Mouse (Mus musculus) kidney, adult 2 months (tissue): ENCODE measurements around the gene Ogfod1. TPM values are rescaled to one million over a fixed set of nuclear protein-coding genes. Genes with fewer than 3 reads are reported as not detected.
A peak's percentile ranks its signal among the peaks of the same experiment; 100 is the strongest.

ENCODE experiments used
- DNase-seq: peaks from one replicate; pipeline ENCODE4 v3.0.0; 2021
- H3K27ac ChIP-seq: fragments of 200-500 bp; 2 replicates; pipeline ENCODE4 v1.5.1; 2012; ENCODE audit warnings: low read depth, low read length, control low read depth, inconsistent platforms; ENCODE audit not compliant: insufficient read depth
- H3K27me3 ChIP-seq: fragments of 200-500 bp; replicated peaks from 2 replicates; pipeline ENCODE4 v1.6.1; 2012; ENCODE audit warnings: mild to moderate bottlenecking, moderate library complexity, low read length, inconsistent platforms; ENCODE audit not compliant: control insufficient read depth, insufficient read depth
- H3K36me3 ChIP-seq: fragments of 200-500 bp; 2 replicates; pipeline ENCODE4 v1.6.1; 2012; ENCODE audit warnings: mild to moderate bottlenecking, moderate library complexity, low read length, inconsistent platforms; ENCODE audit not compliant: control insufficient read depth, insufficient read depth
- H3K4me1 ChIP-seq: fragments of 200-500 bp; 2 replicates; pipeline ENCODE4 v1.6.1; 2011; ENCODE audit warnings: low read length; ENCODE audit not compliant: control insufficient read depth, insufficient read depth
- H3K4me3 ChIP-seq: fragments of 200-500 bp; 2 replicates; pipeline ENCODE4 v1.5.1; 2011; ENCODE audit warnings: mild to moderate bottlenecking, low read depth, low read length, control low read depth; ENCODE audit not compliant: insufficient read depth
- CTCF ChIP-seq: fragments of 200-500 bp; conservative IDR thresholded peaks from 2 replicates; pipeline ENCODE4 v1.5.1; 2011; ENCODE audit warnings: low read depth, mild to moderate bottlenecking, control low read depth, low read length, moderate library complexity, mixed read lengths; ENCODE audit not compliant: insufficient read depth, insufficient read length
- POLR2A ChIP-seq: fragments of 200-500 bp; IDR thresholded peaks from one replicate; pipeline ENCODE4 v1.6.1; 2011; ENCODE audit warnings: low read depth, low read length, control low read depth
- WGBS: fragments of 180-500 bp; shearing (Covaris S2); methylation state at CpG from one replicate; pipeline ENCODE4 v1.1.7; 2018; 5-methylcytosine and 5-hydroxymethylcytosine counted together
- polyA plus RNA-seq: library from polyadenylated mRNA; depleted of rRNA; stranded (reverse); fragments of >200 nt; gene quantifications from 2 replicates; pipeline ENCODE4 v1.2.3, GENCODE M21; 2012

Ogfod1 gene
- polyA plus RNA-seq, 1 experiment: 8.7 TPM

GRCm38 (mm10) chr8:94087964-94088363 lies 51.0 kb downstream of the Ogfod1 start:
- H3K4me3 ChIP-seq: no peak overlapping the region
- no peak overlapping the region for H3K27ac ChIP-seq
- WGBS: 84% methylated on average over 9 of the region's 9 CpGs
- no peaks in the 10 kb centered on the region for H3K4me1 ChIP-seq
- DNase-seq: no peak
- peaks cover 1% of the 10 kb centered on the region; the same call in 1 of the 2 replicates for H3K36me3 ChIP-seq
- H3K27me3 ChIP-seq: no peaks in the 10 kb centered on the region
- TF ChIP-seq POLR2A (no peak), CTCF (no peak)

- no peak overlapping the region for H3K27ac ChIP-seq
- 65% methylated on average over 6 of the region's 6 CpGs for WGBS
- H3K36me3 ChIP-seq: peaks cover 1% of the 10 kb centered on the region; the same call in 1 of the 2 replicates
- DNase-seq: no peak
- H3K4me3 ChIP-seq: no peak overlapping the region
- H3K27me3 ChIP-seq: no peaks in the 10 kb centered on the region
- H3K4me1 ChIP-seq: no peaks in the 10 kb centered on the region
- no peak for TF ChIP-seq POLR2A
Observed at GRCm38 (mm10) chr8:94089715-94090114, 52.7 kb downstream of the Ogfod1 start.

- peaks cover 1% of the 10 kb centered on the region; the same call in 1 of the 2 replicates for H3K36me3 ChIP-seq
- no peak overlapping the region for H3K27ac ChIP-seq
- no peaks in the 10 kb centered on the region for H3K4me1 ChIP-seq
- no peak overlapping the region for H3K4me3 ChIP-seq
- H3K27me3 ChIP-seq: no peaks in the 10 kb centered on the region
- TF ChIP-seq CTCF (no peak), POLR2A (no peak)
- no peak for DNase-seq
- 84% methylated on average over 9 of the region's 9 CpGs for WGBS
Observed at GRCm38 (mm10) chr8:94092848-94093247, 55.9 kb downstream of the Ogfod1 start.

GRCm38 (mm10) chr8:94094281-94094680 lies 57.3 kb downstream of the Ogfod1 start:
- H3K27me3 ChIP-seq: no peaks in the 10 kb centered on the region
- no peaks in the 10 kb centered on the region for H3K36me3 ChIP-seq
- no peak for TF ChIP-seq POLR2A
- no peak for TF ChIP-seq CTCF
- H3K4me3 ChIP-seq: no peak overlapping the region
- H3K4me1 ChIP-seq: no peaks in the 10 kb centered on the region
- no peak for DNase-seq
- 85% methylated on average over 6 of the region's 6 CpGs for WGBS
- H3K27ac ChIP-seq: no peak overlapping the region

GRCm38 (mm10) chr8:94098081-94098974 lies 61.3 kb downstream of the Ogfod1 start, which contains the start of gene Bbs2:
Gene Bbs2 (minus strand): TSS chr8:94098928.
- WGBS: under 1% methylated on average over 61 of the region's 61 CpGs
- DNase-seq: peak; percentile 99
- Histone ChIP-seq H3K4me3 (peak within 1 kb of the TSS; percentile 75), H3K36me3 (no peaks in the 10 kb centered on the region), H3K27ac (peak within 1 kb of the TSS; percentile 79), H3K27me3 (no peaks in the 10 kb centered on the region), H3K4me1 (no peaks in the 10 kb centered on the region)
- TF ChIP-seq POLR2A (peak; percentile 98), CTCF (0 out of 2 replicates have a peak, but pooled peaks have one; percentile 12)

- Histone ChIP-seq H3K4me3 (no peak overlapping the region), H3K27ac (peak overlapping the region; percentile 65; the same call in 1 of the 2 replicates), H3K36me3 (no peaks in the 10 kb centered on the region), H3K27me3 (no peaks in the 10 kb centered on the region), H3K4me1 (no peaks in the 10 kb centered on the region)
- TF ChIP-seq CTCF: no peak
- TF ChIP-seq POLR2A: no peak
- 37% methylated on average over 4 of the region's 4 CpGs for WGBS
- no peak for DNase-seq
Observed at GRCm38 (mm10) chr8:94098996-94099395, 62.0 kb downstream of the Ogfod1 start.

GRCm38 (mm10) chr8:94104146-94104545 lies 67.1 kb downstream of the Ogfod1 start:
- Histone ChIP-seq H3K27me3 (no peaks in the 10 kb centered on the region), H3K27ac (no peak overlapping the region), H3K4me3 (no peak overlapping the region), H3K4me1 (no peaks in the 10 kb centered on the region), H3K36me3 (no peaks in the 10 kb centered on the region)
- WGBS: 51% methylated on average over 5 of the region's 5 CpGs
- no peak for TF ChIP-seq CTCF
- no peak for TF ChIP-seq POLR2A
- no peak for DNase-seq
